Mouse (Mus musculus): ENCODE measurements around the gene Pbxip1. TPM values are rescaled to one million over a fixed set of nuclear protein-coding genes. Genes with fewer than 3 reads are reported as not detected.

The Pbxip1 gene
- total RNA-seq, 2 experiments from 2014 or later, result 40.0 to 46.4 TPM

DNA sequence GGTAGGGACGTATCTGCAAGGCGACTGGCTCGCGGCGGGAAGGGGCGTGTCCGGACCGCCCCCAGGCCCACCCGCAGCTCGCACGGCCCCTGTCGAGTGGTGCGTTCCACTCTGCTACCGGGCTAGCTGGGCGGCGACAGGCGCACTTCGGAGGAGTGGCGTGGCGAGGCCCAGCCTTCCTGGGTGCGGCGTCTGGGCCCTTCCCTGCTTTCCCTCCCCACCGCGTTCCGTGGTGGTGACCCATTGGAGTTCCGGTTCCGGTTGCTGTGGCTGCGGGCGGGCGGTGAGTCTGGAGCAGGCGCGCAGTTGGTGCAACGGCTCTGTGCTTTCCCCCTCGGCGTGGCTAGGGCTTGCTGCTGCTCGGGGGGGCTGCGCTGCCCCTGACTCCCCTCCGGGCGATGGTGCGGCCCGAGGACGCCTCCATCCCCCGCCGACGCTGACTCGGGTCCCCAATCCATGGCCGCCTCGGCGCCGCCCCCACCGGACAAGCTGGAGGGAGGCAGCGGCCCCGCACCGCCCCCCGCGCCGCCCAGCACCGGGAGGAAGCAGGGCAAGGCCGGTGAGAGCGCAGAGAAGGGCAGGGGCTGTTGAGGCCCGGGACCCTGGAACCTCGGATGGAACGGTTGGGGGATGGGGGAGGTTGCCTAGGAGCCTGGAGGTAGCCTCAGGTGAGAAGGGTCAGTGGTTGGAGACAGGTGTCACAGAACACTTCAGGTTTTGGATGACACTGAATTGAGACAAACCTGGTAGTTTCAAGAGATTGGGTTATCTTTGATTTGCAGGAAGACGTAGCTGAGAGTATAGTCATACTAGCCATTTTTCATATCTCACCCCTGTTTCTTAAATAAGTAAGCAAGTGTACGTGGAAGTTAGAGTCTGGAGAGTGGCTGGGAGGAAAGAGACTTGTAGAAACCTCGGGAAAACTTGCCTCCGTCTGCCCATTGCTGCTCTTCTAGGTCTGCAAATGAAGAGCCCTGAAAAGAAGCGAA, 6.0 kb upstream of the Pbxip1 start, which contains the start of gene Pygo2:
Pygo2 (plus strand) TSS at position 44 of the 989 bp plus-strand sequence.
- DNase-seq (ENCODE audit: extremely low spot score in 1 of 2, low spot score in 1 of 2), result peak; percentile 81 to 87

GRCm38 (mm10) chr3:89432606-89433005, 3.9 kb upstream of the Pbxip1 start:
- no peak for DNase-seq (ENCODE audit: extremely low spot score in 1 of 2, low spot score in 1 of 2)

DNA sequence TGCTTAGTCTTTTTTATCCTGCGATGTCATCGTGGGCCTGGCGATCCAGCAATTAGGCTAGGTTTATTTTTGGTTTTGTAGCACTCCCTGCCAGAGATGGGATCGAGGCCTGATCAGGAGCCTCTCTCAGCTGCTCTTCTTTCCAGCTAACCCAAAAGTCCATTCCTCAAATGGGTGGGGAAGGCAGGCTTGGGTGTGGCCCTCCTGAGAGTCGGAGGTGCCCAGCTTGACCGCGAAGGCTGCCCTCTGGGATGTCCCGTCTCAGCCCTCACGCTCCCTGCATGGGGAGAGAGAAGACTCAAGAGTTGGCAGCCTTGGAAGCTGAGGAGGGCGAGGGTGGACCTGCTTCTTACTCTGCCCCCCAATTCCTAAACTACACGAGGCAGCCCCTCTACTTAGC, 2.0 kb upstream of the Pbxip1 start:
- no peak for DNase-seq (ENCODE audit: extremely low spot score in 1 of 2, low spot score in 1 of 2)

GRCm38 (mm10) chr3:89435041-89435440, 1.5 kb upstream of the Pbxip1 start:
- no peak for DNase-seq (ENCODE audit: extremely low spot score in 1 of 2, low spot score in 1 of 2)

- DNase-seq (ENCODE audit: extremely low spot score in 1 of 2, low spot score in 1 of 2), result no peak
Observed at GRCm38 (mm10) chr3:89437269-89437668, 763 bp downstream of the Pbxip1 start.

DNA sequence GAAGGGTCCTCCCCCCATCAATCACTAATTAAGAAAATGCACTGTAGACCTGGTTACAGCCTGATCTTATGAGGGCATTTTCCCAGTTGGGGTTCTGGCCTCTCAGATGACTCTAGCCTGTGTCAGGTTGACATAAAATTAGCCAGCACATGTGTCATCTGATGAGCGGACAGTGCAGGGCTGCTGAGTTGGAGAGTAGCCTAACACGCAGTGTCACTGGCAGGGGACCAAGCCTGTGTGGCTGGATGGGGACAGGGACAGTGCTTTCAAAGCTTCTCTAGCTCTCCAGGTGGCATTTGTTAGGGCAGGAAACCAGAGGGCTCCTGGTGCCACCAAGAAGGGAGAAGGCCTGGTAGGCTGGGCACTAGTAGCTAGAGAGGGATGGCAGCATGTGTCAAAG, 4.2 kb downstream of the Pbxip1 start:
- DNase-seq (ENCODE audit: extremely low spot score in 1 of 2, low spot score in 1 of 2), result no peak

GRCm38 (mm10) chr3:89448720-89449537, 12.4 kb downstream of the Pbxip1 start:
- no peak for DNase-seq (ENCODE audit: extremely low spot score in 1 of 2, low spot score in 1 of 2)

DNA sequence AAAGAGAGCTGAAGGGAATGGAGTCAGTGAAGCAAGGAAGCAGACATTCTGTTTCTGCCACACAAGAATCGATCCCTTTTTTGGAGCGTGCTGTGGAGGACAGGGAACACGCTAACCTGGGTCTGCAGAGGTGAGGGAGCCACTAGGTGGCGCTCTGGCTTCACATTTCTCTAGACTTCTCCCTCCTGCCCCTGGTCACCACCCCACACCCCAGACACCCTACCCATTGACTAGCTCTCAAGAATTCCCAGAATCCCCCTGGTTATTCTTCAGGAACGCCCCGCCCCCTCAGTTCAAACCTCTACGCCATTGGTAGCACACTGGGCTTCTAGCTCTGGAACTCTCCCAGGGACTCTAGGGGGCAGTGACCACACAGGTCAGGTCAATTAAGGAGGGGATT, 13.0 kb downstream of the Pbxip1 start:
- DNase-seq (ENCODE audit: extremely low spot score in 1 of 2, low spot score in 1 of 2), result peak; percentile 74 to 85

- DNase-seq (ENCODE audit: extremely low spot score in 1 of 2, low spot score in 1 of 2), result no peak
Observed at GRCm38 (mm10) chr3:89451916-89452315, 15.4 kb downstream of the Pbxip1 start.

- DNase-seq (ENCODE audit: extremely low spot score in 1 of 2, low spot score in 1 of 2), result no peak
Observed at GRCm38 (mm10) chr3:89454401-89455177, 18.1 kb downstream of the Pbxip1 start, which contains the start of gene Pmvk. Gene Pmvk (plus strand): TSS chr3:89454541.

DNA sequence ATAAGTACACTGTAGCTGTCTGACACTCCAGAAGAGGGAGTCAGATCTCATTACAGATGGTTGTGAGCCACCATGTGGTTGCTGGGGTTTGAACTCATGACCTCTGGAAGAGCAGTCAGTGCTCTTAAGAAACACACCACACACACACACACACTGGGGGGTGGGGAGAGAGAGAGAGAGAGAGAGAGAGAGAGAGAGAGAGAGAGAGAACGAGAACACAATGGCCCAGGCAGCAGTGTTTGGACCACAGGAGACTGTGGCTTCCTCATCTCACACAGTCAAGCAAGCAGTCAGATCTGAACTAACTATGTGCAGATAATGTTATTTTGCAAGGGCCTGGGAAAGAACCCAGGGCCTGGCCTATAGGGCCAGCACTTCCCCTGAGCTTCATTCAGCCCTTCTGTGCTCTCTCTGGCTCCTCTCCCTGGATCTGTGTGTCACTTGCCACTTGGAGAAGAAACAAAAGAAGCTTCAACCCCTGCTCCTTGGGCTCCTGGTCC, 19.3 kb downstream of the Pbxip1 start:
- DNase-seq (ENCODE audit: extremely low spot score in 1 of 2, low spot score in 1 of 2), result no peak

GRCm38 (mm10) chr3:89456726-89457665, 20.5 kb downstream of the Pbxip1 start:
- DNase-seq (ENCODE audit: extremely low spot score in 1 of 2, low spot score in 1 of 2), result peak; percentile 56 to 82

GRCm38 (mm10) chr3:89458372-89458964, 22.0 kb downstream of the Pbxip1 start:
- DNase-seq (ENCODE audit: extremely low spot score in 1 of 2, low spot score in 1 of 2), result no peak

- DNase-seq (ENCODE audit: extremely low spot score in 1 of 2, low spot score in 1 of 2), result peak; percentile 84 to 89
Observed at GRCm38 (mm10) chr3:89458965-89459807, 22.7 kb downstream of the Pbxip1 start.

- DNase-seq (ENCODE audit: extremely low spot score in 1 of 2, low spot score in 1 of 2), result no peak
Observed at GRCm38 (mm10) chr3:89468268-89468667, 31.8 kb downstream of the Pbxip1 start.

GRCm38 (mm10) chr3:89472280-89472679, 35.8 kb downstream of the Pbxip1 start:
- no peak for DNase-seq (ENCODE audit: extremely low spot score in 1 of 2, low spot score in 1 of 2)

- DNase-seq (ENCODE audit: extremely low spot score in 1 of 2, low spot score in 1 of 2), result no peak
Observed at GRCm38 (mm10) chr3:89473838-89474237, 37.3 kb downstream of the Pbxip1 start.

- no peak for DNase-seq (ENCODE audit: extremely low spot score in 1 of 2, low spot score in 1 of 2)
Observed at GRCm38 (mm10) chr3:89479055-89479454, 42.5 kb downstream of the Pbxip1 start.
